Mouse (Mus musculus) kidney, adult 18-20 months (tissue): ENCODE measurements around the gene Krt80.
"Not testable (repeated sequence)": the region's sequence is repeated elsewhere in the genome, so short reads cannot be mapped to it uniquely, and the experiment has no call there.

Experiments
- DNase-seq: peaks from one replicate; pipeline ENCODE4 v3.0.0; 2021

Gene Krt80

DNA sequence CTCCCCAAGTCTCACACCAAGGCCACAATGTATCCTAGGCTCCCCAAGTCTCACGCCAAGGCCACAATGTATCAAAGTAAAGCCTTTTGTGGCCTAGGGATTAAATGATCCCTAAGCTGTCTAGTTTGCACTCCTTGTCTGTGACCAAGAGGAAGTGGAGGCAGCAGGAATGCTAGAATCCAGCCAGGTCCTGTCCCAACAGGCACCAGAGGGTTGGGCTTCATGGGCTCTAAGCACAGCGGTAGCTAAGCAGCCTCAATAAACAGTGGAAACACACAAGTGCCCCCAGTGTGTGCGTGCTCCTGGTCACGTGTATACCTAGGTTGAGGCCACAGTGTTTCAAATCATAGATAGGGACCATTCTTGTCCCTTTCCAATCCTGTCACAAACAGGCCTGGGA is 31.6 kb downstream of the Krt80 start:
- no peak for DNase-seq

DNA sequence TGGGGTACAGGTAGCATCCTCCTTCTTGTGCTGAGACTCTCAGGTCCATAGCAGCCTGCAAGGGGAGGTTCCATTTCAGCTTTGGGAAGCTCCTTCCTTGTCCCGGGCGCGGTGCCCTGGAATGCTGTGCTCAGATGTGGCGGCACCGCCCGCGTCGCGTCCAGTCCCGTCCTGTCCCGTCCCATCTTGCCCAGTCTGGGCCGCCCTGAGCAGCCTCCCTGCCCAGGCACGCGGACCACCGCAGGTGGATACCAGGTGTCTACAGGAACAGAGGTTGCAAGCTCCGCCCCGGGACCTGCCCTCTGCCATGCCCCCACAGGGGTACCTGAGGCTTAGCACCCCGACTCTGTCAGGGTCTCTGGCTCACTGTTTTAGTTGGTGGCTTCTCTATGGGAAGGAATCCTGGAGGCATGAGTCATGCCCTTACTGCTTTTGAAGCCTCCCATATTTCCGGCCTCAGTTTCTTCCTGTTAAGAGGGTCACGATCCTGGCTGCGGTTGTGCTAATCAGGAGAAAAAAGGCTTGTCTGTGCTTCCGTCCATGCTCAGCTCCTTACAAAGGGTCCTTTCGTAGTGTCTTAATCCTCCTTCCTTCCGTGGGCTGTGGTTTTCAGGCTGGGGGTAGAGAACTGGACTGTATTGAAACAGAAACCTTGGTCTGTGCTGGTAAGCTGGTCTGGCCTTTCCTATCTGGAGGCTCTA is 33.3 kb downstream of the Krt80 start:
- peak; percentile 43 for DNase-seq

DNA sequence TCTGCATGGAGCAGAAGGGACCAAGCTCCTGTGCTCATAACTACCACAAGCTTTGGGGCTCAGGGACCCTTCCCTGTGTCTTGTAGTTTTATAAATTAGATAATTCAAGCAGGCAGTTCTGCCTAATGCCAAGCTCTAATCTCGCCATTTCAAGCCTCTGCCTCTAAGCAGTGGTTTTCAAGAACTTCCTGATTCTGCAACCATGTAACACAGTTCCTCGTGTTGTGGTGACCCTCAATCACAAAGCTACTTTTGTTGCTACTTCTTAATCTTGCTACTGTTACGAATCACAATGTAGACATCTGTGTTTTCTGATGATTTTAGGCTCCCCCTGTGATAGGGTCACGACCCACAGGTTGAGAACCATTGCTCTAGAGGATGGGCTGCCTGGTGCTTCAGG is 36.3 kb downstream of the Krt80 start:
- DNase-seq = no peak

DNA sequence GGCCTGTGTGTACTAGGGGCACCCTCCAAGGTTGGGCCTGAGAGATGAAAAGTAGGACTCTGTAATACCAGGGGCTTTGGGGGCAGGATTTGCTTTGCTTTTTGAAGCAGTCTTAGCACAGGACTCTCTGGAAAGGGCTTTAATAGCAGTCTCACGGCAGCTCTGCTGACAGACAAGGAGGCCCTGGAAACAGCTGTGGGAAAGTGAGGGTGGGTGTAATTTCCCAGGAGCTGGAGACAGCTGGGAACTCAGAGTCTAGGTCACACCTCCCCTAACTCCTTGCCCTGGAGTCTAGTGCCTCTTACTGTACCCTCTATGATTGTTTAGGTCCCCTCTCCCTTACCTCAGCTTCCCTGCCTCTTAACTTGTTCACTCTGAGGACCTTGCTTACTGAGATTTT is 36.8 kb downstream of the Krt80 start:
- DNase-seq = no peak

DNA sequence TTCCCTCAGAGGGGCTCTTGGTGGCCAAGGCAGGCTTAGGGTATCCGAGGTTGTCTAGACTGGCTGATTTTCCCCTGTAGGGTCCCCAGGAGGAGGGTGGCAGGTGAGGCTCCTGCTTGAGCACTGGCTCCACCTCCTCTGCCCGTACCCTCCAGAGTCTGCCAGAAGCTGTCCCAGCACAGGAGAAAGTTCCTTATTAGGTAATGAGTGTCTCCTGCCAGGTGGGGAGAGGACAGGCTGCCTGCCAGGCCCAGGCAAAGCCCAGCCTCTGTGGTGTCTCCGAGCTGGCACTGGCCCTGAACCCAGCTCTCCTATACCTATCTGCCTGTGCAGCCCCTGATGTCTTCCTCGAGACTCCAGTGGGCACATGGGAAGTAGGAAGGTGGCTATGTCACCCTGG is 37.6 kb downstream of the Krt80 start:
- no peak for DNase-seq

DNA sequence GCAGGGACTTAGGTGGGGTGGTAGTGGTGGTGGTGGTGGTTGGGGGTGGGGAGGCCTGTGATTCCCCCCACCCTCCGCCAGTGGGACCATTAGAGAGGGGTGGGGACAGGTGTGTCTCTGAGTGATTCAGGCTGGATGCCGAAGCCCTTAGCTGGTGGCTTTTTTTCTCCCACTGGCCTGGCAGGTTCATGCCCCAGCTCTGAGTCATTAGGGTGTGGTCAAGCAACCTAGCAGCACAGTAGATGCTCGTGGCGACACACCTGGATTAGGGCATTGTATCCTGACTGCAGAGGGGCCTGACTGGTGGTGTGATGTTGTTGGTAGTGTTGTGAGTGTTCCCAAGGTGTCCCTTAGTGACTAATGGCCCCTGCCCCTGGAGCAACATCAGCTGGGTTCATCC is 38.9 kb downstream of the Krt80 start:
- DNase-seq = no peak

DNA sequence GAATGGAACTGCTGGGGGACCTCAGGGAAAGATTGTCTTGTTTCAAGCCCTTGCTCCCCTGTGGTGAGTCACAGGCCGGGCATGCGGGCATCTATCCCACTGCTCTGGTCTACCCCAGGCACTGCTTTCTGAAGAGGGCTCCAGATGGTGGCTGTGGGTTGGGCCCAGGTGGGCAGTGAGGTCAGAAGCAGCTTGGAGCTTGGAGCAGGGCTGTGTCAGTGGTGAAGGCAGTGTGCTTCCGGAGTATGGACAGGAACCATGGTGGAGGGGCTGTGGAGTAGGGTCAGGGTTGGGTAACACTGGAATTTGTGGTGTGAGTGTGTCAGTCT is 40.4 kb downstream of the Krt80 start:
- DNase-seq = no peak

DNA sequence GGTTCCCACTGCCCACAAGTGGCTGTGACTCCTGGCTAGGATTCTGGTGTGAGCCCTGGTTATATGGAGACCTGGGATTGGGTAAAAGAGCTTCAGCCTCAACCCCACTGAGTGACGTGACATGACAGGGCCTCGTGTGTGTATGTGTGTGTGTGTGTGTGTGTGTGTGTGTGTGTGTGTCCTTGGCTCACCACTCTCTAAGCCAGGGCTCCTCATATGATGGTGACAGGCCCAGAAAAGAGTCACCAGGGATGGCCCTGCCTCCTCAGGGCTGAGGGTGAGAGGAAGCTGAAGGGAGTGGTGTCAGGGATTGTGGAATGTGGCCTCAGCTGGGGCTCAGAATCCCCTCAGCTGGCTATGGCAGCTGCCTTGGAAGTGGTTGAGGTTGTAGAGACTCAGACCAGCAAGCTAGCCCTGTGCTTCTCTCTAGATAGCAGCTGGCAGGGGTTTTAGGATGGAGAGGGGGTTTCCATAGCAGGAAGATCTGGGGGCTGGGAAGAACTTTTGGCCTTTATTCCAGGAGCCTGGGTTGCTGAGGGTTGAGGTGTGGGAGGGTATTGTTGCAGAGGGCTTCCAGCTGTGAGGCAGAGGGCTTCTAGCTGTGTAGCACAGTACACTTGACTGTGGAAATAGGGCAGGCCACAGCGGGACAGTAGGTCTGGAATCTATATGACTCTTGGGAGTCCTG is 40.9 kb downstream of the Krt80 start:
- no peak for DNase-seq

DNA sequence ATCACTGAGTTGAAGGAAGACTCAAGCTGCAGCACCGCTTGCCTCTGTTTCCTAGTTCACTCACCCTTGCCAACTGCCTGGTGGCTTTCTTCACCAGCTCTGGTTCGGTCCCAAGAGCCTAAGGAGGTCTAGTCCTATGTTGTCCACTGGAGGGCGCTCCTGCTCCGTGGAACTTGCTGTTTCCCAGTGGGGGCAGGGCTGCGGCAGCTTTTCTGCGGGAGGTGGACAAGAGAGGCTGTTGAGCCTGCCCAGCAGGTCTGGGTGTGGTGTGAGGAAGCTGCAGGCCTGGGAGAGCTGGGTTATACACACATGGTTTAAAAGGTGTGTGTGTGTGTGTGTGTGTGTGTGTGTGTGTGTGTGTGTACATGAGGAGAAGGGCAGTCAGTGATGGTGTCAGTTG is 42.7 kb downstream of the Krt80 start:
- peak; percentile 83 for DNase-seq

DNA sequence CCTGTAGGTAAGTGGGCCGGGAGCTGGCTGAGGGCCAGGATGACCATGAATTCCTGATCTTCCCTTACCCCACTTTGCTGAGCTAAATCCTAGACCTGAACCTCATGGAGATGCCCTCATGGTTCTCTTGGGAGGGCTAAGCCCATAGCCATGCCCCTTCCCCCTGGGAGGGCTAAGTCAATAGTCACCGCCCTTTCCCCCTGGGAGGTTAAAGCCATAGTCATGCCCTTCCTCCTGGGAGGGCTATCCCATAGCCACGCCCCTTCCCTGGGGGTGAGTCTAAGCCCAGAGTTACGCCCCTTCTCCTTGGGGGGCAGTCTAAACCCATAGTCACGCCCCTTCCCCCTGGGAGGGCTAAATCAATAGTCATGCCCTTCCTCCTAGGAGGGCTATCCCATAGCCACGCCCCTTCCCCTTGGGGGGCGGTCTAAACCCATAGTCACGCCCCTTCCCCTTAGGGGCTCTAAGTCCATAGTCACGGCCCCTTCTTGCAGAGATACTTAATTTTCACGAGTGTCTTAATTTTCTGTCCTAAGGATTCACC is 43.9 kb downstream of the Krt80 start:
- no peak for DNase-seq

DNA sequence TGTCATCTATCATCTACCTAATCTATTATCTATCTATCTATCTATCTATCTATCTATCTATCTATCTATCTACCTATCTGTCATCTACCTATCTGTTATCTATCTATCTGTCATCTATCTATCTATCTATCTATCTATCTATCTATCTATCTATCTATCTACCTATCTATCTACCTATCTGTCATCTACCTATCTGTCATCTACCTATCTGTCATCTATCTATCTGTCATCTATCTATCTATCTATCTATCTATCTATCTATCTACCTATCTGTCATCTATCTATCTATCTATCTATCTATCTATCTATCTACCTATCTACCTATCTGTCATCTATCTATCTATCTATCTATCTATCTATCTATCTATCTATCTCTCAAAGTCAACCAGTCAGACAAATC is 45.6 kb downstream of the Krt80 start:
- not testable (repeated sequence) for DNase-seq

DNA sequence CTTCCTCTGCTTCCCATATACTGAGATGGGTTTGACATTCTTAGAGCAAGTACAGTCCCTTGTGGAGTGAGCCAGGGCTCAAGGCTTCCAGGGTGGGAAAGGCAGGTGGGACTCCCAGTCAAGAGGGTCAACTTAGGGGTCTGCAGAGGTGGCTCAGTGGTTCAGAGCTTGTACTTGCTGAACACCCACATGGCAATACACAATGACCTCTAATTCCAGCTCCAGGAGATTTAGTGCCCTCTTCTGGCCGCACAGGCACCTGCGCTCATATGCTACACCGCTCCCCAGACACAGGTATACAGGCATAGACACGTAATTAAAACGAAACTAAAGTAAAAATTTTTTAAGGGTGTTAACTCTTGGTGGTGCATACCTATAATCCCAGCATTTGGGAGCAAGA is 46.5 kb downstream of the Krt80 start:
- no peak for DNase-seq

DNA sequence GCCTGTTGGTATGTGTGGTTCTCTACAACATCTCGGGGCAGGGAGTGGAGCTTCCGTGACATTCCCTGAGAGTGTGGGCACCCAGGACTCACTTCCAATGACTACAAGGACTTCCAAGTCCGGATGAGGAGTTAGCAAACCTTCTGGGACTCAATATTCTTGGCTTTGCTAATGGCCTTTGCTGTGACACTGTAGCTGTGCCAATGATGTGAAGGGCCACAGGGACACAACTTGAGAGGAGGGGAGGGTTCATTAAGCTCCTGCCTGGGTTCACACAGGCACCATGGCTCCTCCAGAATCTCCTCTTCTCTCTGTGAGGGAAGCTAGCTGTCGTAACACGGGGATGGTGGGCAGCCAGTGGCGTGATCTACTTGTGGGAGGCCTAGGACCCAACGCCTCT is 47.3 kb downstream of the Krt80 start:
- no peak for DNase-seq

DNA sequence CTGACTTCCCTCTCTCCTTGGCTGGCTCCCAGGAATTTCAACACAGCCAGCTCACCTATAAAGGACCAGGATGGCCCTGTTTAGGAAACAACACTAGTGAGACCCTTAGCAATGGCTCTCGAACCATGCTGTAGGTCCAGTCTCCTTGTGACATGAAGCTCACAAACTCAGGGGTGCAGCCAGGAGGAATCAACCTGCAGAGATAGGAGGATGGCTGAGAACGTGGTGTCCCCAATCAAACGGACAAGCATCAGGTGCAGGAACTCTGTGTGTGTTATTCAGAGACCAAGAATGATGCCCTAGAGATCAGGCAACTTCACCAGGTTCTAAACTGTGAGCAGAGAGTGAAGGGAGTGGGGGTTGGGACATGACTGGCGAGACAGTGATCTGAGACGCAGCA is 47.9 kb downstream of the Krt80 start:
- no peak for DNase-seq

DNA sequence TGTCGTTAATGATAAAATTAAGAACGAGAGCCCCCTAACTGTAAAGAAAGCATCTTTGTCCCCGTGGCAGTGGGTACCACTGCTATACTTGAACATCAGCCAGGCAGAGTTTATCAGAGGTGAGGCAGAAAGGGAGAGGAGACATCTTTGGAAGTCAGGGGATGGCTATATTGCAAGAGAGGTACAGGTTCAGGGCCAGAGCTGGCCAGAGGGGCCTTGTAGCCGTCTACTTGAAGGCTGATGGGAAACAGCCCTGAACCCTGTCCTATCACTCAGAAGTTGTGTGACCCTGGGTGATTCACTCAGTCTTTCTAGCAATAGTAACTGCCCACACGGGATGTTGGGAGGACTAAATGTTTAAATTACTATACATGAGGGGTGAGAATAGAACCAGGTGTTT is 48.8 kb downstream of the Krt80 start:
- no peak for DNase-seq

DNA sequence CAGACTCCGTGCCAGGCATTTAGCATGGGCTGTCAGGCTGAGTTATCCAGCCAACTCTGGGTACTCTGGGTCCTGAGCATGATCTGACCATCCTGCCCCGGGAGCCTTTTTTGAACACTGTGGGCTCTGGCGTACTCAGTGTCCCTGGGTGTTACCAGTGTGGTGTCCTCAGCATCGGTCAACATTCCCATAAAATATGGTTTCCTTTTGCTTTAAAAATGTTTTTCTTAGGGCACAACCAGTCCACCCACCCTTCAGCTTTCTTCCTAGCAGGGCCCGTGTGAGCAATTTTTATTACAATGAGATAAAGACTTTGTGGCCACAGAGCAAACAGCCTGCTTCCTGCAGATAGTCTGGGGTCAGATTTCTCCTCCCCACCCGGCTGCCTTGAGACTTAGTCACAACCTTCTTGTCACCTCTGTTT is 49.3 kb downstream of the Krt80 start:
- peak; percentile 51 for DNase-seq

DNA sequence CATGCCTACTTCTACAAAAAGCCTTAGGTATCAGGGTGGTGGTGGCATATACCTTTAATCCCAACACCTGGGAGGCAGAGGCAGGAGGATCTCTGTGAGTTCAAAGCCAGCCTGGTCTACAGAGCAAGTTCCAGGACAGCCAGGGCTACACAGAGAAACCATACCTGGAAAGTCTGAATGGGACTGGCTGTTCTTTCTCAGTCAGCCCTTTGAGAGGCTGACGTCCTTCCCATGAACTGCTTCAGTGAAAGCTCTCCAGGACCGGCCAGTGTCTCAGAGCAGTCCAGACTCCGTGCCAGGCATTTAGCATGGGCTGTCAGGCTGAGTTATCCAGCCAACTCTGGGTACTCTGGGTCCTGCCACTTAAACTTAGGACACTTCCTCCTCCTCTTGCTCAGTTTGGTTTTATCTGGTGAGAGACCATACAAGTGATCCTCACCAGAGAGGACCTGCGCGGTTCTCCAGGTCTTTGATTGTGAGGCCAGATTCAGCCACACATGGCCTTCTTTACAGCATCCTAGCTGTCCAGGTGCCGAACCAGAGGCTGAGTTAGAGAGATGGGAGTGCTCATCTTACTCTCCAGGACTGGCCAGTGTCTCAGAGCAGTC is 49.8 kb downstream of the Krt80 start:
- no peak for DNase-seq

DNA sequence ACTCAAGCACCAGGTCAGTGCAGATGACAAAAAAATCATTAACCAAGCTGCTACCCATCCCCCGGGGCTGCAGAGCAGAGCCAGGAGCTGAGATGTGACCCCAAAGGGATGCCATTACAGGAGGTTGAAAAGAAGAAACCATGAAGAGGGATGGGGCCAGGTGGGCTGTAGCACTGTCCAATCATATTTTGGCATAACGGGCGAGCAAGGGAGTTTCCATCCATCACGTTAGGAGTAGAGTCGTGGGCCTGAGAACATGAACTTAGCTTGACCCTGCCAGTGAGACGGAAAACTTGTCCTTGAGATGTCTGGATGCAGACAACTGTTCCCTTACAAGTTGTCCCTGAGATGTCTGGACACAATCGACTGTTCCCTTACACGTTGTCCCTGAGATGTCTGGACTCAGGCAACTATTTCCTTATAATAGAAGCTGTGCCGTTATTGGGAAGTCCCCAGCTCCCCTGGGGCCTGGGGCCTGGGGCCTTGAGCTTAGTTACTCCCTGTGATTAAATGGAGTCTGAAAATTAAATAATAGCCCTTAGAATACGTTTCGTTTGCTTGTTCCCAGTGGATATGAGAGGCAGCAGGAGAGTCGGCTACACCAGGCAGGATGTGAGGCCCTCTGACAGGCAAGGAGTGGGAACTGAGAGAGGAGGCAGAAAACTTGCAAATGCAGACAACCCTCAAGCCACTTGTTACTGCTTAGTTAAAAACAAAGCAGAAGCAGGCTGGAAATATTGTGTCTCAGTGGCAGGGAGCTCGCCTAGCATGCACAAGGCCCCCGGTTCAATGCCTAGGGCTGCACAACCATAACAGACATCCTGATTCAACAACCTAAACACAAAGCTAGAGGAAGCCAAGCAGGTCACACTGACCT is 50.8 kb downstream of the Krt80 start:
- DNase-seq = peak; percentile 28

DNA sequence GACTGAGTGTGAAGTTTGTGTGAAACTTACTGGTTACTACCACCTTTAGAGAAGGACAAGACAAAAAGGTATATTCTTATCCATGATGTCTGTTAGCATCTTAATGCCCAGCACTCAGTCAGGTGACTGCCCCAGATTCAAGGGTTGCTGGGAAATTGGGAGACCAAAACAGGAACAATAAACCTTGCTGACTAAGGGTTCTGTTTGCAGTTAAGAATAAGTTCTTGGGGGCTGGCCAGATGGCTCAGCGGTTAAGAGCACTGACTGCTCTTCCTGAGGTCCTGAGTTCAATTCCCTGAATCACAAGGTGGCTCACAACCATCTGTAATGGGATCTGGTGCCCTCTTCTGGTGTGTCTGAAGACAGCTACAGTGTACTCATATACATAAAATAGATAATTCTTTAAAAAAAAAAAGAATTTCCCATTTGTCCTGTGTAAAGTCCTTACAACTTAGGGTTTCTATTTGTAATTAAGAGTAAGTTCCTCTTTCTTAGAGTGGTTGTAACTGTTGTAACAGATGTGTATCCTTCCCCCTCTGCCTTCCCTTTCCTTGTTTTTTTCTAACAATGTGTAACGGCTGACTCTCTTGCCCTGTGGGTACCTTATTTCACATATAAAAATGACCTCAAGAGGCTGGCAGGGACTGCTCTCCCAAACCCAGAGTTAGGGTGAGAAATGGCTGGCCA is 52.0 kb downstream of the Krt80 start:
- no peak for DNase-seq

DNA sequence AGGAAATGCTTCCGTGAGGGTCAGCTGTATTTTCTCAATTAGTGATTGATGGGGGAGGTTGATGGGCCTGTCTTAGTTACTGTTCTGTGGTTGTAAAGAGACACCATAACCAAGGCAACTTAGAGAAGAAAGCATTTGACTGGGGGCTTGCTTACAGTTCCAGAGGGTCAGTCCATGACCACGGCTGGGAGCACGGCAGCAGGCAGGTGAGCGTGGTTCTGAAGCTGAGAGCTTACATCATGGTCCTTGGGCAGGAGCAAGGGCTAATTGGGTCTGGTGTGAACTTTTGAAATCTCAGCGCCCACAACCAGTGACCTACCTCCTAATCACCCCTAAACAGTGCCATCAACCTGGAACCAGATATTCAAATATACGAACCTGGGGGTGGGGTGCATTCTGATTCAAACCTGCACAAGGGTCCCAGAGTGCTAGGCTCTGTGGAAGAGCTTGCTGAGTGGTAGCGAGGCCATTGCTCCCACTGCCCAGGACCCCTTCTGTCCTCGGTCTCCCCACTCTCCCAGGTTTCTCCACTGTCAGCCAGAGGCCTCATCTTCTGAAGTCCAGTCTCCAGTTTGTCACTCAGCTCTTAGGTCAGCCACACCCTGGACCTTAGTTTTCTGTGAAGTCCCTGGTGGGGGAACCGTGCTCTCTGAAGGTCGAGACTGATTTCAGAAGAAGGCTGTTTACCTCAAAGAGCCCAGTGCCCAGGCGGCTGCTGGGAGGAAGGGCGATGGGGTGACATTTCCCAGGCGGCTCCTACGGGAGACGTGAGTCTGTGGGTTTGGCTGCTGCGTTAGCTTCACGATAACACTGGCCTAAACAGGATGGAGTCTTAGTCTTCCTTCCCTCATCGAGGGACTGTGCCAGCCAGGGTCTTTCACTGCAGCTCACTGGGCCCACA is 52.8 kb downstream of the Krt80 start:
- DNase-seq = peak; percentile 24

DNA sequence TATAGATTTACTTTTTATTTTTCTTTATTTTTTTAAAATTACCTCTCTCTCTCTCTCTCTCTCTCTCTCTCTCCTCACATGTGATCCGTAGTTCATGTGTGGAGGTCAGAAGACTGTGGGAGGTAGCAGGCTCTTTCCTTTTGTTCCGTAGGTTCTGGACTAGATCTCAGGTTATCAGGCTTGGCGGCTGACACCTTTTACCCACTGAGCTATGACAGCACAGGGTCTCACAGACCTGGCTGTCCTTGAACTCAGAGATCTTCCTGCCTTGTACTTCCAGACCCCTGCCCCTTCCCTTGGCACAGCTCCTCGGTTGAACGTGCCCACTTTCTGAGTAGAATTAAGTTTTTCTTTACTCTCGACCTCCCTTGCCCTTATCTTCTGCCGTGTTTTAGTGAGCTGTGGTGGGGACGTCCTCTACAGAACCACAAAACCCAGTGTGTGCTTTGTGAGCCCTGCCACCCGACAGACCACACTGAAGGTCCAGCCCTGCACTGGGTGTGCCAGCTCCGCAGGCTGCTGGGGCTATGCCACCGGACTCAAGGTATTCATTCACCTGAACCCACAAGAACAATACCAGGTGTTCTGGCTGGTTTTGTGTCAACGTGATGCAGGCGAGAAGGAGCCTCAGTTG is 53.6 kb downstream of the Krt80 start:
- DNase-seq = no peak
